Mouse (Mus musculus): Measurements from ENCODE around the gene C130032M10Rik.

Gene C130032M10Rik

DNA sequence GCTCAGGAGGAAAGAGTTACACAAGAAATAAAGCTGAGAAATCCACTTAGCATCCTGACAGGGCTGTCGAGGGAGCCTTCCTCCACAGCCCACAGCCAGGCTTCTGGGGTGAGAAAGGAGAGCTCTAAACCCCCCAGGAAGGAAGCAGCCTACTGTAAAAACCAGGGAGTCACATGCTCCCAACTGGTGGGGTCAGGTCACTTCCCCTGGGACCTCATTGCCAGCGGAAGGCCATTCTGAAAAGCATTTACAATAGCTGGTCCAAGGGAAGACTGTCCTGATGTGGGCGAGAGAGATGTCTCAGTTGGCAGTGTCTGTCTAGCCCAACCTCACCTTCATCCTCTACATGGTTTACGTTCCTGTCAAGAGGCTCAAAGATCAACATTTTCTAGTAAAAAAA is 33.0 kb downstream of the C130032M10Rik start:
- DNase-seq (ENCODE audit: low spot score in 2 of 2): no peak

GRCm38 (mm10) chr9:114549117-114549516 is 33.6 kb downstream of the C130032M10Rik start:
- DNase-seq (ENCODE audit: low spot score in 2 of 2): no peak

DNA sequence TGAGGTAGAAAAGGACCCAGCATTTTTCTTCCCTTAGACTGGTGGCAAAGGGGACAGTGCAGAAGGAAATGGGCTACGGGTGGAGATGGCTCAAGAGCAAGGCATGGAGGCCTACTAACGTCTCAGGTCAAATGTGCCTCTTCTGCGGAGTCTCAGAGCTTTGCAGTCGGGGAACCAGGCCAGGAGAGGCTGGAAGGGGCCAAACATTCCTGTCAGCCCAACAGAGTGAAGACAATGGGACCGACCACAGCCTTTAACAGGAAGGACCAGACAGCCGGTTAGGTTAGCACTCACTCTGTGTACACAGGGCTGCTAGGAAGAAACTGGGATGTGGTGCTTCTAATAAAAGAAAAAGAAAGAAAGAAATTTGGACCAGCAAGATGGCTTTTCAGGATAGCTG is 34.5 kb downstream of the C130032M10Rik start:
- no peak for DNase-seq (ENCODE audit: low spot score in 2 of 2)

DNA sequence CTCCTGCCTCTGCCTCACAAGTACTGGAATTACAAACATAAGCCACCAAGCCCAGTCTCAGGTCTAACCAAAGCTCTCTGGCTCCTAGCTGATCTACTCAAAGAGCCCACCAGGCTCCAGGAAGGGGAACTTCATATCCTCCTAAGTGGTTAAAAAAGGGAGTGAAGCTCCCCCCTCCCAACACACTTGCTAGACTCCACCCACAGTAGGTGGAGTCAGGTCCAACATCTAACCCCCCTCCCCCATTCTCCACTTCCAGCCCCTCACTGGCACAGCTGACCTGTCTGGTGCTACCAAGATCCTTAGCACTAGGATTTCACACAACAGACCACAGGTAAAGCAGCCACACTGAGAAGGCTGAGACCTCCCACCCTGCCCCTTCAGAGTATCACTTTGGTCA is 38.3 kb downstream of the C130032M10Rik start:
- no peak for DNase-seq (ENCODE audit: low spot score in 2 of 2)

DNA sequence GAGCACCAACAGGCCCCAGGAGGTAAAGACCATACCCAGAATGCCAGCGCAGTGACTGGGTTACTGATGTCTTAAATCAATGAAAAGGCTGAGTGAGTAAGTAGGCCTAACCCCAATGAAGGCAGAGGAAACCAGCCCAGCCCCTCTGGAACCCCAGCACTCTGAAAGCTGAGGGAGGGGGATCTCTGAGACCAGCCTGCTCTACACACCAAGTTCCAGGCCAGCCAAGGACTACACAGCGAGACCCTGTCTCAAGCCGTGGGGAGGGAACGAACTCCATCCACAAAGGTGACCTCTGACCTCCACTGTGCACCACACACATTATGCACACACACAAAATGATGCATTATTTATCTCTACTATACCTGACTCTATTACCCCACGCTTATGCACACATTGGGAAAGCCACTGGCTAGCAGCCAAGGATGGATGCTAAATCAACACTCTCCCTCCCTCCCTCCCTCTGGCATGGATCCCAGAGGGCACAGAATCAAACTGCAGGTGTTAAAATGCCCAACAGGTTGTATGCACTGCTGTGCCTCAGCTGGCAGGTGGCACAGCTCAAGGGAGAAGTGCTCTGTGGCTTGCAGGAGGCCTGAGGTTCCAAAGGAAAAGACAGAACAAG is 39.0 kb downstream of the C130032M10Rik start:
- no peak for DNase-seq (ENCODE audit: low spot score in 2 of 2)

- DNase-seq (ENCODE audit: low spot score in 2 of 2): no peak
Measured at GRCm38 (mm10) chr9:114556276-114556855, 40.9 kb downstream of the C130032M10Rik start.

GRCm38 (mm10) chr9:114557086-114557485 is 41.6 kb downstream of the C130032M10Rik start:
- no peak for DNase-seq (ENCODE audit: low spot score in 2 of 2)

DNA sequence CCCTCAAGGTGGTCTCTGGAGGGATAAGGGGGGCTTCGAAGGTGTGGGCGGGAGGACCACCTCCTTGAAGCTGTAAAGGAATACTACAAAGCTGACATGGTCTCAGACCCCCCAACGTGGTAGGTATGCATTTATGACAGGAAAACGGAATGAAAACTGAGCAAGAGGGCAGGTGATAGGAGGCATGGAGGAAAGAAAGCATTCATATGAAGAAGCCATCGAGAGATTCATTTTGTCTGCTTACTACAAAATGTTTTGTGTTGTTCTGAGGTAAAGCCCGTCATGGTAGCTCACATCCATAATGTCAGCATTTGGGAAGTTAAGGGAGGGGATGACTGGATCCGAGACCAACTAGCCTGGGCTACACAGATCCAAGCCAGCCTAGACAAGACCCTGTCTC is 44.6 kb downstream of the C130032M10Rik start:
- DNase-seq (ENCODE audit: low spot score in 2 of 2): no peak

DNA sequence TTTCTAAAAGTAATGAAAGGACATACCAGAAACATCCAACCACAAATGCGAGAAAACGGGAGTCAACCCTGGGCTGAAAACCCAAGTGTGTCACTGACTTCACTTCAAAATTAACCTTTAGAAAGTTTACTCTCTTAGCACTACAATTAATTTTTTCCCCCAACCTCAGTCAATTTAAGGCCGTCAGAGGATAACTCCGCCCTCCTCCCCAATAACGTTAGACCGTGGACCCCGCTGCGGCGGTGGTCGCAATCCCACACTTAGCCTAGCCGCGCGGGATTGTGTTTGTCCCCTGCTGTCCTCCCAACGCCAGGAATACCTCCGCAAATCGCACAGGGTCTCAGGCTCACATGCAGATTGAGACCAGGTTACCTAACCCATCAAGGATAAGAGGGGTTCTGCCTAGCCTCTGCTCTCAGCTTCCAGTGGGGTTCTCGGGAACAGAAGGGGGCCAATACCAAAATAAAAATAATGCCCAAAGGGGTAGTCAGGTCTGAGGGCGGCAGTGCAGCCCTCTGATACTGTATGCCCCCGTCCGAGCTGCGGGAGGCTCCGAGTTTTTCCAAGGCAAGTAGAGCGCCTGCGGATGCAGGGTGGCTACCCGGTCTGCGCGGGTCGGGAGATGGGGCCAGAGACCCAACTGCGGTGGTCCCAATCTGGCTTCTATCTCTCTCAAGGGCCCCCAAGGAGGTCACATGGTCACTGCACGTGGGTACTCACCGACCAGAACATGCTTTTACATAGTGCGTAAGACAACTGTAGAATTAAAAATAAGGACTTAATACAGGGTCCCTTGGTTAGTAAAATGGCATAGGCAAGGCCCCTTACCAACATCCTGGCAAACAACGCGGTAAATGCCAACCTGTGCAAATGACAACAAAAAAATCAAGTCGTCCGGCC is 45.5 kb downstream of the C130032M10Rik start:
- no peak for DNase-seq (ENCODE audit: low spot score in 2 of 2)

DNA sequence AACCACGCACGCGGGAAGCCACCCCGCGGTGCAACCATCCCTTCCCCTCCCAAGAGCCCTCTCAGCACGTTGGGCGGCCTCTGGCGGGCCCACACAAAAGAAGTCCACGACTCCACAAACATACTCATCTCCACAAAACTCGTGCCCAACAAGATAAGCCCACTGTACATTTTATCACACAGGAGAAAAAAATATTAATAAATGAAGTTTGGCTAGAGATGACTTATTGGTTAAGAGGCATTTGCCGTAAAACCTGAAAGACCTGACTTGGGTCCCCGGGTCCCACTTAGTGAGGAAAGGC is 46.1 kb downstream of the C130032M10Rik start:
- no peak for DNase-seq (ENCODE audit: low spot score in 2 of 2)

DNA sequence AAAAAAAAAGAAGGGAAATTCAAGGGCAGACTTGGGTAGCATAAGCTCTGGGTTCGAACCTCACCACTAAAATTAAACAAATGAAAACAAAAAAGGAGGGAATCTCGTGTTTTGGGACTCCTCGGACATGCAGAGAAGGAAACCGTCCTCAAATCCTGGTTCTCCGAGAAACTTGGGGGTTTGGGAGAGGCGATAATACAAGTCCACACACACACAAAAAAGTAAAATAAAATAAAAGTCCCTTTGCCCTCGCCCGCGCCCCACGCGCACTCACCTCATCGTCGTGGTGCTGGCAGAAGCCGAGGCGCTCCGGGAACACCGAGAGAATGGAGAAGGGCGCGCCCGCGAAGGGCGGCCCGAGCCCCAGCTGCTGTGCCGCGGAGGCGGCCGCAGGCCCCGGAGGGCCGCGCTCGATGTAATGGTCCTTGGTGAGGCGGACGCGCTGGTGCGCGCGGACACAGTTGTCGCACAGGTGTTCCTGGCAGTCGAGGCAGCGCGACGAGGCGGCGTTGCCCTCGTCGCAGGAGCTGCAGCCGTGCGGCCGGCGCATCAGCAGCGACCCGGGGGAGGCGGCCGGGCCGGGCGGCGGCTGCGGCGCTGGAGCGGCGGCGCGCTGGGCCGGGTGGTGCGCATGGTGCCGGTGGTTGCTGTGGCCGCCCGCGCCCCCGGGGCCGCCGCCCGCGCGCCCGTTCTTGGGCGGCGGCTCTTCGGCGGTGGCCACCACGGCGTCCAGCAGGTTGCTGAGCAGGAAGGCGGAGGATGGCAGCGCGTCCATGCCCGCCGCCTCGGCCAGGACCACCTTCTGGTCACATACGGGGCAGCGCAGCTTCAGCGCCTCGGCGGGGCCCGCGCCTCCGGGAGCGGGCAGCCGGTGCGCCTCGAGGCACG is 46.8 kb downstream of the C130032M10Rik start:
- no peak for DNase-seq (ENCODE audit: low spot score in 2 of 2)

DNA sequence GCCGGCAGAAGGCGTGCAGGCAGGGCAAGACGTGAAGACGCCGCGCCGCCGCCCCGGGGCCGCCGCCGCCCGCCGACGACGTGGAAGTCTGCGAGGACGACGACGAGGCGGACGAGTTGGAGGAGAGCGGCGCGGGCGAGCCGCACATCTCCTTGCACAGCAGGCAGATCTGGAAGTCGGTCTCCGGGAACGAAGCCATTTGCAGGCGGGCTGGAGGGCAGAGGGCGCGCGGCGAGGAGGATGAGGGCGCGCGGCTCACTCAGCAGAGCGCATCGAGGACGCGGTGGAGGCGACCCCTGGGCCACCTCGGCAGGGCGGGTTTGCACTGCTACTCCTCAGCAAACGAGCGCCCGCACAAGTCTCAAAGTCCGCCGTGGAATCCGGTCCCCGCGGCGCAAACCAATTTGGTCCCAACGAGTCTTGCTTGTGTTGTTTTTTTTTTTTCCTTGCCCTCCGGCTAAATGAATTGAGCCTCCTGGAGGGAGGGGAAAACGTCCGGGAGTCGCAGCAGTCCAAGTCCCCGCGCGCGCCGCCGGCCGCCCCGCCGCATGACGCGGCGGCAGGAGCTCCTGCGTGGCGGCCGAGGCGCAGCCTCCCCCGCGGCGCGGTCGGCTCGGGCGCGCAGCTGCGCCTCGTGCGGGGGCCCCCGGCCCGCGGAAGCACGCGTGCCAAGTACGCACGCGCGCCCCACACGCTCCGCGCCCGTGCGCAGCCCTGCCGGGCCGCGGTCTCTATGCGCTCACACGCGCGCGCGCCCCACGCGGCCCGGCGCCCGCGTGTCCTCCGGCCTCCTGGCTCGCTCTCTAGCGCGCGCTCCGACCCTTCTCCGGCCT is 47.6 kb downstream of the C130032M10Rik start:
- DNase-seq (ENCODE audit: low spot score in 2 of 2): no peak

GRCm38 (mm10) chr9:114563761-114564606 is 48.5 kb downstream of the C130032M10Rik start, which contains the start of gene Trim71:
Trim71 (minus strand) TSS chr9:114564369.
- DNase-seq (ENCODE audit: low spot score in 2 of 2): no peak

GRCm38 (mm10) chr9:114564667-114565066 is 49.2 kb downstream of the C130032M10Rik start:
- DNase-seq (ENCODE audit: low spot score in 2 of 2): no peak

Measured in urinary bladder, postnatal 4 days (tissue).